Mouse (Mus musculus) liver, postnatal 0 days (tissue): ENCODE measurements at regions not wholly inside any gene's neighbourhood (a gene's known extent, or its start where the extent isn't known, plus 50 kb on each side); places are given as distances from the start of the nearest gene placed in this dataset.
A peak's percentile ranks its signal among the peaks of the same experiment; 100 is the strongest.

ENCODE experiments used
- ATAC-seq: fragments of 200-750 bp; cut with Nextera tagmentation; 2 replicates; pipeline ENCODE4 v1.8.0; 2017; ENCODE audit warnings: mild to moderate bottlenecking, moderate library complexity
- DNase-seq: peaks from one replicate; pipeline ENCODE4 v3.0.0-alpha.2; 2016
- H3K27ac ChIP-seq: fragments of 300-500 bp; sonication (generic); 2 replicates; pipeline ENCODE4 v1.5.1; 2014; ENCODE audit warnings: antibody characterized with exemption, moderate library complexity, mild to moderate bottlenecking, low read depth
- H3K27me3 ChIP-seq: fragments of 300-500 bp; sonication (generic); 2 replicates; pipeline ENCODE4 v1.6.1; 2014; ENCODE audit warnings: low read length, control low read depth, mixed read lengths; ENCODE audit not compliant: insufficient read depth
- H3K36me3 ChIP-seq: fragments of 300-500 bp; sonication (generic); replicated peaks from 2 replicates; pipeline ENCODE4 v1.6.1; 2014; ENCODE audit warnings: mild to moderate bottlenecking, control low read depth, low read length, moderate library complexity, mixed read lengths; ENCODE audit not compliant: insufficient read depth
- H3K4me1 ChIP-seq: fragments of 300-500 bp; sonication (generic); 2 replicates; pipeline ENCODE4 v1.6.1; 2014; ENCODE audit warnings: antibody characterized with exemption, mild to moderate bottlenecking, control low read depth; ENCODE audit not compliant: insufficient read depth
- H3K4me2 ChIP-seq: fragments of 300-500 bp; sonication (generic); 2 replicates; pipeline ENCODE4 v1.6.1; 2014; ENCODE audit warnings: low read depth, mild to moderate bottlenecking, low read length, moderate library complexity, mixed read lengths
- H3K4me3 ChIP-seq: fragments of 300-500 bp; sonication (generic); 2 replicates; pipeline ENCODE4 v1.5.1; 2014; ENCODE audit warnings: low read depth, low read length
- H3K9ac ChIP-seq: fragments of 300-500 bp; sonication (generic); replicated peaks from 2 replicates; pipeline ENCODE4 v1.6.1; 2014; ENCODE audit warnings: mild to moderate bottlenecking, moderate library complexity
- H3K9me3 ChIP-seq: fragments of 300-500 bp; sonication (generic); 2 replicates; pipeline ENCODE4 v1.6.1; 2016; ENCODE audit warnings: mild to moderate bottlenecking, control low read depth, low read length, mixed read lengths
- CTCF ChIP-seq: sonication (generic); IDR thresholded peaks from 2 replicates; pipeline ENCODE4 v1.5.1; 2016; ENCODE audit warnings: antibody characterized with exemption, low read depth
- EP300 ChIP-seq: IDR thresholded peaks from 2 replicates; pipeline ENCODE4 v1.6.1; 2016; ENCODE audit warnings: antibody characterized with exemption, low read depth, mild to moderate bottlenecking
- WGBS: fragments of 180-500 bp; shearing (Covaris S2); extraction: QIAGEN DNeasy Blood & Tissue Kit; methylation state at CpG from one replicate; pipeline ENCODE4 v1.1.7; 2014; ENCODE audit not compliant: insufficient replicate concordance; 5-methylcytosine and 5-hydroxymethylcytosine counted together

DNA sequence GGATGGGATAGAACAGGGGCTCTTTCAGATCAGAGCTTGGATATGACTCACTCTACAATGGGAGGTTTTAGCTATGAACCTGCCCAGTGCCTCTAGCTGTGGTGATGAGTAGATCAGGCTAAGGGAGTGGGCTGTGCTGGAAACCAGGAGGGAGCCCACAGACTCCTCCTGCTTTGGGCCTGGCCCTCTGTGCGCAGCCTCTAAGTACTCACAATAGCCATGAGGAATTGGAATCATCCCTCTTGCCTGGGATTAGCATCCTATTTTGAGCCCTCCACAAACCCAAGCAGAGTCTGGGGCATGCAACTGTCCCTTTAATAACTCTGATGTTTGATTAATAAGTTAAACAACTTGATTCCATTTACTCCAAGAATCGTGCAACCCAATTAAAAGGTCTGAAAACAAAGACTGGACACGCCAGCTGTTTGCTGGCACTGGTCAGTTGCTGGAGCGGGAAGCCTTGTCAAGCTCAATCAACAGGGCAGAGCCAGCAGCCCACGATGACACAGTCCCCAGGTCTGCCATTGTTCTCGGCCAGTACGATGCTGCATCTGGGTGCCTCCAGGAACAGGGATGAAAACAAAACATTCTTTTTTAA is 88.6 kb upstream of the Gadd45a start:
- Histone ChIP-seq H3K27ac (no peak overlapping the region), H3K9ac (no peak overlapping the region), H3K27me3 (no peaks in the 10 kb centered on the region), H3K4me1 (no peaks in the 10 kb centered on the region), H3K36me3 (no peaks in the 10 kb centered on the region), H3K4me3 (no peak overlapping the region), H3K9me3 (no peaks in the 10 kb centered on the region), H3K4me2 (no peak overlapping the region)
- DNase-seq (no peak), ATAC-seq (no peak)
- WGBS: 82% methylated on average over 7 of the region's 7 CpGs
- TF ChIP-seq EP300 (no peak), CTCF (no peak)

DNA sequence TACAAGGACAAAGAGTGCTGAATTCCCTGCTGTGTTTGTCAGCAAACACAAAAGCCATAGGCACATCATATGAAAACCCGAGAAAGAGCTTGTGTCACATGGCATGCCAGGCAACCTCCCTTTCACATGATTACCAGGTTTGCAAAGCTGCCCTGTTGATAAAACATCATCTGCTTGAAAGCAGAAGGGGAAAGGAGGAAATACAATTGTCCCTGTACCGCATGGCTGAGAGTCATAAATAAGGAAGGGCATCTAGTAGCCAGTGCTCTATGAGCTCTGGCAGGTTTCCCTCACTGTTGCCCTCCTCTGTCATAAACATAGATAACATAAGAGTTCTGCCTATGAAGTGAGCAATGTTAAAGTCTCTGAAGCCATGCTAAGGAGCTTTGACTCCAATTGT is 86.8 kb upstream of the Gadd45a start:
- Histone ChIP-seq H3K9ac (no peak overlapping the region), H3K4me3 (no peak overlapping the region), H3K9me3 (no peaks in the 10 kb centered on the region), H3K36me3 (no peaks in the 10 kb centered on the region), H3K4me1 (no peaks in the 10 kb centered on the region), H3K4me2 (no peak overlapping the region), H3K27me3 (no peaks in the 10 kb centered on the region), H3K27ac (no peak overlapping the region)
- ATAC-seq (no peak), DNase-seq (no peak)
- TF ChIP-seq EP300 (no peak), CTCF (peak; percentile 21; the same call in 1 of the 2 replicates)
- whole genome bisulfite sequencing: 36% methylated on average over 2 of the region's 2 CpGs

GRCm38 (mm10) chr6:67123071-67123470 is 85.8 kb upstream of the Gadd45a start:
- Histone ChIP-seq H3K4me3 (no peak overlapping the region), H3K4me1 (no peaks in the 10 kb centered on the region), H3K36me3 (no peaks in the 10 kb centered on the region), H3K9me3 (no peaks in the 10 kb centered on the region), H3K27ac (no peak overlapping the region), H3K27me3 (no peaks in the 10 kb centered on the region), H3K9ac (no peak overlapping the region), H3K4me2 (no peak overlapping the region)
- DNase-seq: no peak
- 60% methylated on average over 4 of the region's 4 CpGs for WGBS
- ATAC-seq: no peak
- TF ChIP-seq EP300: no peak

DNA sequence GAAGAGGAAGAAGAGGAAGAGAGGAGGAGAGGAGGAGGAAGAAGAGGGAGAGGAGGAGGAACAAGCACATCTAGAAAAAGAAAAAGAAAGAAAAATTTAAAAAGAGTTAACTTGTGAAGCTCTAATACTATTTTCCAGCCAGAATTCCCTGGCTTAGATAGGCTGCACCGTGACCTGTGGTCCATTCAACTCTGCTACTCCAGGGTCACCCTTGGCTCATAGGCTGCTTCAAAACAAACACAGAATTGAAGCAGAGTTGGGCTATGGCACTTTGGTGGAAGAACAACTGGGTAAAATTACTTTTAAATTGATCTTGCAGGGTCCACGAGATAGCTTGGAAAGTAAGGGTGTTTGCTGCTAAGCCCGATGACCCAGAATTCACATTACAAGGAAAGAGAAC is 79.0 kb upstream of the Gadd45a start:
- TF ChIP-seq EP300: no peak
- no peak for TF ChIP-seq CTCF
- Histone ChIP-seq H3K9ac (no peak overlapping the region), H3K4me2 (no peak overlapping the region), H3K4me3 (no peak overlapping the region), H3K36me3 (no peaks in the 10 kb centered on the region), H3K9me3 (no peaks in the 10 kb centered on the region), H3K27me3 (no peaks in the 10 kb centered on the region), H3K4me1 (peaks cover 12% of the 10 kb centered on the region; the same call in 1 of the 2 replicates), H3K27ac (no peak overlapping the region)
- DNase-seq (no peak), ATAC-seq (peak; percentile 48; the same call in 1 of the 2 replicates)
- 67% methylated on average over 3 of the region's 3 CpGs for WGBS

- Histone ChIP-seq H3K36me3 (no peaks in the 10 kb centered on the region), H3K27ac (no peak overlapping the region)
- TF ChIP-seq EP300: no peak
- no peak for TF ChIP-seq CTCF
Observed at GRCm38 (mm10) chr6:67115505-67116303, 78.4 kb upstream of the Gadd45a start.

DNA sequence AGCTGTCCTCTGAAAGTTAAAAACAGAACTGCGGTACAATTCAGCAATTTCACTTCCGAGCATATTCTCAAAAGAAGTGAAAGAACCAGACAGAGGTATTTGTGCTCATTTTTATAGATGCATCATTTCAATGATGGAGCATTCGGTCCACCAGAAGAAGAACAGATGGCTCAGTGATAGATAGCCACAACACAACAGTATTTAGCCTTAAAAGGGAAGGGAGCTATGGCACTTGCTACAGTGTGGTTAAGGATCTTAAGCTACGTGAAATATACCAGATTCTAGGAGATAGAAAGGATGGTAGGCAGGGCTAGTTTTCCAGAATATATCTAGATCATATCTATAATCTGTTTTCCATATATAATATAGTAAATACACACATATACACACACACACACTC is 77.5 kb upstream of the Gadd45a start:
- Histone ChIP-seq H3K27me3 (no peaks in the 10 kb centered on the region), H3K4me3 (no peak overlapping the region), H3K27ac (no peak overlapping the region), H3K9me3 (no peaks in the 10 kb centered on the region), H3K9ac (no peak overlapping the region), H3K36me3 (no peaks in the 10 kb centered on the region), H3K4me1 (peaks cover 12% of the 10 kb centered on the region; the same call in 1 of the 2 replicates), H3K4me2 (no peak overlapping the region)
- ATAC-seq (no peak), DNase-seq (no peak)
- TF ChIP-seq EP300: no peak
- TF ChIP-seq CTCF: no peak
- WGBS: 67% methylated on average over 4 of the region's 4 CpGs

More at GRCm38 (mm10) chr6:67115505-67116303, 78.4 kb upstream of the Gadd45a start:
- 38% methylated on average over 1 of the region's 1 CpGs for WGBS
- Histone ChIP-seq H3K9me3 (no peaks in the 10 kb centered on the region), H3K9ac (no peak overlapping the region), H3K27me3 (no peaks in the 10 kb centered on the region), H3K4me1 (peaks cover 12% of the 10 kb centered on the region; the same call in 1 of the 2 replicates), H3K4me2 (no peak overlapping the region), H3K4me3 (no peak overlapping the region)
- ATAC-seq: no peak
- no peak for DNase-seq
